Mouse (Mus musculus) MEL (cell line): ENCODE measurements at regions not wholly inside any gene's neighbourhood (a gene's known extent, or its start where the extent isn't known, plus 50 kb on each side); places are given as distances from the start of the nearest gene placed in this dataset.

Source experiments
- DNase-seq: peaks from one replicate; pipeline ENCODE4 v3.0.0; 2011; ENCODE audit warnings: low read depth, low spot score
- H3K27ac ChIP-seq: 2 replicates; pipeline ENCODE4 v1.5.1; 2012; ENCODE audit warnings: low read depth, mild to moderate bottlenecking, control low read depth, low read length, moderate library complexity; ENCODE audit not compliant: control insufficient read depth
- H3K27me3 ChIP-seq, 2 experiments: fragments of 150-350 bp in 1 of 2; sonication (generic) in 1 of 2; 2 replicates each; pipeline ENCODE4 v1.6.1; 2012; ENCODE audit warnings: low read length in 2 of 2, mild to moderate bottlenecking in 2 of 2, improper control_type of control experiment in 1 of 2, moderate library complexity in 1 of 2; ENCODE audit not compliant: insufficient read depth in 2 of 2, control insufficient read depth in 1 of 2
- H3K36me3 ChIP-seq, 2 experiments: 2 replicates each; pipeline ENCODE4 v1.6.1; 2012 to 2014; ENCODE audit warnings: low read length in 2 of 2, improper control_type of control experiment in 1 of 2, inconsistent platforms in 1 of 2, mild to moderate bottlenecking in 1 of 2; ENCODE audit not compliant: insufficient read depth in 2 of 2, control insufficient read depth in 1 of 2
- H3K4me1 ChIP-seq, 2 experiments: fragments of 150-350 bp in 1 of 2; sonication (generic) in 1 of 2; 2 replicates each; pipeline ENCODE4 v1.6.1; 2012; ENCODE audit warnings: low read length in 2 of 2, improper control_type of control experiment in 1 of 2, mild to moderate bottlenecking in 1 of 2; ENCODE audit not compliant: insufficient read depth in 2 of 2, control insufficient read depth in 1 of 2
- H3K4me3 ChIP-seq, 2 experiments: fragments of 150-350 bp in 1 of 2; sonication (generic) in 1 of 2; 2 replicates each; pipeline ENCODE4 v1.5.1; 2012; ENCODE audit warnings: low read depth in 2 of 2, low read length in 2 of 2, mild to moderate bottlenecking in 2 of 2, moderate library complexity in 2 of 2, control low read depth in 1 of 2, improper control_type of control experiment in 1 of 2; ENCODE audit not compliant: control insufficient read depth in 1 of 2, insufficient read depth in 1 of 2
- H3K79me2 ChIP-seq: 2 replicates; pipeline ENCODE4 v1.6.1; 2012; ENCODE audit warnings: mild to moderate bottlenecking, low read length, moderate library complexity; ENCODE audit not compliant: control insufficient read depth, poor library complexity, insufficient read depth
- H3K9ac ChIP-seq: 2 replicates; pipeline ENCODE4 v1.6.1; 2012; ENCODE audit warnings: low read depth, mild to moderate bottlenecking, control low read depth, low read length, moderate library complexity; ENCODE audit not compliant: control insufficient read depth, poor library complexity, severe bottlenecking
- H3K9me3 ChIP-seq: fragments of 150-350 bp; sonication (generic); replicated peaks from 2 replicates; pipeline ENCODE4 v1.6.1; 2012; ENCODE audit warnings: mild to moderate bottlenecking, low read length, improper control_type of control experiment, moderate library complexity; ENCODE audit not compliant: insufficient read depth
- BHLHE40 ChIP-seq: IDR thresholded peaks from 2 replicates; pipeline ENCODE4 v1.6.1; 2012; ENCODE audit warnings: low read depth, mild to moderate bottlenecking, inconsistent platforms, low read length, improper control_type of control experiment, borderline replicate concordance
- E2F4 ChIP-seq: IDR thresholded peaks from 2 replicates; pipeline ENCODE4 v1.6.1; 2011; ENCODE audit warnings: low read depth, low read length, improper control_type of control experiment, borderline replicate concordance
- ELF1 ChIP-seq: IDR thresholded peaks from 2 replicates; pipeline ENCODE4 v1.6.1; 2014; ENCODE audit warnings: low read depth, mild to moderate bottlenecking, inconsistent platforms, low read length, improper control_type of control experiment, moderate library complexity
- GABPA ChIP-seq: IDR thresholded peaks from 2 replicates; pipeline ENCODE4 v1.6.1; 2012; ENCODE audit warnings: low read depth, mild to moderate bottlenecking, inconsistent platforms, low read length, improper control_type of control experiment, moderate library complexity
- GATA1 ChIP-seq: IDR thresholded peaks from 2 replicates; pipeline ENCODE4 v1.6.1; 2011; ENCODE audit warnings: low read depth, low read length, improper control_type of control experiment
- HCFC1 ChIP-seq: IDR thresholded peaks from 2 replicates; pipeline ENCODE4 v1.6.1; 2012; ENCODE audit warnings: low read depth, mild to moderate bottlenecking, inconsistent platforms, low read length, improper control_type of control experiment, moderate library complexity
- JUND ChIP-seq: IDR thresholded peaks from 2 replicates; pipeline ENCODE4 v1.6.1; 2011; ENCODE audit warnings: low read depth, mild to moderate bottlenecking, improper control_type of control experiment, low read length
- MAFK ChIP-seq: IDR thresholded peaks from 2 replicates; pipeline ENCODE4 v1.6.1; 2011; ENCODE audit warnings: low read depth, mild to moderate bottlenecking, low read length, improper control_type of control experiment, borderline replicate concordance
- MAZ ChIP-seq: IDR thresholded peaks from 2 replicates; pipeline ENCODE4 v1.6.1; 2012; ENCODE audit warnings: low read depth, mild to moderate bottlenecking, inconsistent platforms, low read length, improper control_type of control experiment
- MEF2A ChIP-seq: IDR thresholded peaks from 2 replicates; pipeline ENCODE4 v1.6.1; 2014; ENCODE audit warnings: low read depth, mild to moderate bottlenecking, inconsistent platforms, low read length, improper control_type of control experiment; ENCODE audit not compliant: poor library complexity, insufficient replicate concordance, severe bottlenecking; ENCODE audit errors: extremely low read depth
- MXI1 ChIP-seq: IDR thresholded peaks from 2 replicates; pipeline ENCODE4 v1.6.1; 2011; ENCODE audit warnings: mild to moderate bottlenecking, low read depth, low read length, improper control_type of control experiment
- NELFE ChIP-seq: IDR thresholded peaks from 2 replicates; pipeline ENCODE4 v1.6.1; 2011; ENCODE audit warnings: low read depth, low read length, improper control_type of control experiment
- POLR2AphosphoS5 ChIP-seq: IDR thresholded peaks from 2 replicates; pipeline ENCODE4 v1.6.1; 2012; ENCODE audit warnings: low read depth, borderline replicate concordance, mild to moderate bottlenecking, inconsistent platforms, low read length, moderate library complexity, mixed read lengths
- RAD21 ChIP-seq: IDR thresholded peaks from 2 replicates; pipeline ENCODE4 v1.6.1; 2011; ENCODE audit warnings: mild to moderate bottlenecking, low read depth, low read length, improper control_type of control experiment
- RCOR1 ChIP-seq: IDR thresholded peaks from 2 replicates; pipeline ENCODE4 v1.6.1; 2012; ENCODE audit warnings: low read depth, mild to moderate bottlenecking, inconsistent platforms, low read length, improper control_type of control experiment
- TCF12 ChIP-seq: IDR thresholded peaks from 2 replicates; pipeline ENCODE4 v1.6.1; 2014; ENCODE audit warnings: low read depth, mild to moderate bottlenecking, inconsistent platforms, low read length, improper control_type of control experiment, moderate library complexity
- UBTF ChIP-seq: IDR thresholded peaks from 2 replicates; pipeline ENCODE4 v1.6.1; 2012; ENCODE audit warnings: low read depth, mild to moderate bottlenecking, inconsistent platforms, low read length, improper control_type of control experiment, moderate library complexity, borderline replicate concordance; ENCODE audit not compliant: insufficient read depth
- ZKSCAN1 ChIP-seq: IDR thresholded peaks from 2 replicates; pipeline ENCODE4 v1.6.1; 2012; ENCODE audit warnings: low read depth, mild to moderate bottlenecking, inconsistent platforms, low read length, improper control_type of control experiment, moderate library complexity

DNA sequence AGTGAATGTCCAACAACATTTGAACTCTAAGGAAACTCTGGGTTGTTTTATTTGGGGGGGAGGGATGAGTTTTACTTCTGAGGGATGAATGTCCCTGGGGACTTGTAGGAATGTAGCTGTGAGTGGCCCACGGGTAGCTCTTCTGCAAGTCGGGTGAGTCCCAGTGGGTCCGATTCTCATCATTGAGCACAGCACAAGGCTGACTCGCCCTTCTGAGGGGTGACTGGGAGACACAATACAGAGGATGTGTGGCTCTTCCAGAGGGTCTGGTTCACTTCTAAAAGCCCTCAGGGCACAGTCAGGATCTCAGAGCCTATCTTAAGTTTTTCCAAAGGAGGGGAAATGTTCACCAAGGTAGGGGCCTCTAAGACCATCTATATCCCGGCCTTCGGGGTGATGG lies 94.9 kb upstream of the Six3 start:
- DNase-seq: no peak
- no peaks in the 10 kb centered on the region for H3K36me3 ChIP-seq

DNA sequence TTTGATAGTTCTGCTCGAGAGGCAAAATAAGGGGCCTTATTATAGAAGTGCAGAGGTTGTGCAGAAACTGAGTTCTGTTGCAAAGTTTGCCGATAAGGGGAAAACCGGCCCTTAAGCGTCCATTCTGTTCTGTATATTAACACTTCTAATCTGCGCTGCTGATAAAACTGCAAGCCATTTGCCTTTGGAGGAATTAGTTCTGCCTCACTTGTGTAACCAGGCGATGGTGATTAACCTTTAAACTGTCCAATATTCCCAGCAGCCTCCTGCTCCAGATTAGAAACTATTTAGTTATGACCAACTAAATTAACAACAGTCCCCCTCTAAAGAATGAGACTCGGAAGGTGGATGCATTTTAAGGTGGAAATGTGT lies 86.1 kb upstream of the Six3 start:
- no peak for DNase-seq
- TF ChIP-seq ZKSCAN1 (no peak), RAD21 (no peak), UBTF (no peak), GABPA (no peak), MAZ (no peak), GATA1 (no peak), BHLHE40 (no peak), POLR2AphosphoS5 (no peak), MEF2A (no peak), MAFK (no peak), MXI1 (no peak), NELFE (no peak), E2F4 (no peak), HCFC1 (no peak), RCOR1 (no peak), ELF1 (no peak), JUND (no peak)
- H3K36me3 ChIP-seq: no peaks in the 10 kb centered on the region
- H3K9me3 ChIP-seq: no peaks in the 10 kb centered on the region
- no peak overlapping the region for H3K4me3 ChIP-seq
- H3K79me2 ChIP-seq: no peaks in the 10 kb centered on the region
- H3K27me3 ChIP-seq: peaks cover 0 to 3% of the 10 kb centered on the region in 2 experiments; a peak in 2 of 4 replicates
- H3K4me1 ChIP-seq: no peaks in the 10 kb centered on the region
- H3K27ac ChIP-seq: no peak overlapping the region
- no peak overlapping the region for H3K9ac ChIP-seq

More for the DNA sequence above, 94.9 kb upstream of the Six3 start:
- Histone ChIP-seq H3K9ac (no peak overlapping the region), H3K4me3 (no peak overlapping the region), H3K27me3 (no peaks in the 10 kb centered on the region; a peak in 2 of 4 replicates), H3K79me2 (no peaks in the 10 kb centered on the region), H3K27ac (no peak overlapping the region), H3K9me3 (no peaks in the 10 kb centered on the region), H3K4me1 (no peaks in the 10 kb centered on the region)
- no peak for TF ChIP-seq TCF12
- TF ChIP-seq NELFE: no peak
